Mouse (Mus musculus): Measurements from ENCODE around the gene Serpina5.
"Not testable (repeated sequence)": the region's sequence is repeated elsewhere in the genome, so short reads cannot be mapped to it uniquely, and the experiment has no call there.

Gene Serpina5

GRCm38 (mm10) chr12:104100768-104101167 lies at the start of gene Serpina5:
Serpina5 (plus strand) TSS chr12:104101113.
- in situ Hi-C loops (cut with MboI, MseI) = no loop called here

- in situ Hi-C loops (cut with MboI, MseI) = no loop called here
Observed at GRCm38 (mm10) chr12:104053995-104054394, 46.9 kb upstream of the Serpina5 start.

- in situ Hi-C loops (cut with MboI, MseI) = no loop called here
Observed at GRCm38 (mm10) chr12:104055755-104056154, 45.2 kb upstream of the Serpina5 start.

- in situ Hi-C loops (cut with MboI, MseI) = no loop called here
Observed at GRCm38 (mm10) chr12:104057050-104057449, 43.9 kb upstream of the Serpina5 start.

GRCm38 (mm10) chr12:104057531-104057930 lies 43.4 kb upstream of the Serpina5 start:
- in situ Hi-C loops (cut with MboI, MseI) = no loop called here

GRCm38 (mm10) chr12:104060126-104060525 lies 40.8 kb upstream of the Serpina5 start:
- in situ Hi-C loops (cut with MboI, MseI) = loop anchor here (5.0 to 10.0 kb wide), 2 partner anchors 362 to 975 kb away; partner anchors contain the start of gene Glrx5

GRCm38 (mm10) chr12:104061862-104062261 lies 39.1 kb upstream of the Serpina5 start:
- in situ Hi-C loops (cut with MboI, MseI) = loop anchor here (5.0 to 10.0 kb wide), 2 partner anchors 360 to 973 kb away; partner anchors contain the start of gene Glrx5

GRCm38 (mm10) chr12:104064532-104064931 lies 36.4 kb upstream of the Serpina5 start:
- in situ Hi-C loops (cut with MboI, MseI) = loop anchor here (5.0 to 10.0 kb wide), 2 partner anchors 358 to 970 kb away; partner anchors contain the start of gene Glrx5

GRCm38 (mm10) chr12:104064996-104065395 lies 35.9 kb upstream of the Serpina5 start:
- in situ Hi-C loops (cut with MboI, MseI) = loop anchor here (5.0 to 10.0 kb wide), 2 partner anchors 357 to 970 kb away; partner anchors contain the start of gene Glrx5

- in situ Hi-C loops (cut with MboI, MseI) = loop anchor here (10.0 kb wide), 1 partner anchor 969 kb away; the partner anchor contains the start of gene Glrx5
Observed at GRCm38 (mm10) chr12:104066241-104066640, 34.7 kb upstream of the Serpina5 start.

GRCm38 (mm10) chr12:104067549-104067948 lies 33.4 kb upstream of the Serpina5 start:
- in situ Hi-C loops (cut with MboI, MseI) = loop anchor here (10.0 kb wide), 1 partner anchor 967 kb away; the partner anchor contains the start of gene Glrx5

- in situ Hi-C loops (cut with MboI, MseI) = loop anchor here (5.0 to 10.0 kb wide), 3 partner anchors 82 to 1635 kb away; partner anchors contain the start of genes Ak7, Glrx5 and Serpina11
Observed at GRCm38 (mm10) chr12:104069620-104070019, 31.3 kb upstream of the Serpina5 start.

- in situ Hi-C loops (cut with MboI, MseI) = loop anchor here (5.0 to 10.0 kb wide), 2 partner anchors 84 to 1633 kb away; partner anchors contain the start of genes Ak7 and Serpina11
Observed at GRCm38 (mm10) chr12:104071708-104072107, 29.2 kb upstream of the Serpina5 start.

- in situ Hi-C loops (cut with MboI, MseI) = loop anchor here (5.0 to 10.0 kb wide), 2 partner anchors 85 to 1633 kb away; partner anchors contain the start of genes Ak7 and Serpina11
Observed at GRCm38 (mm10) chr12:104072286-104072685, 28.6 kb upstream of the Serpina5 start.

GRCm38 (mm10) chr12:104090119-104090518 lies 10.8 kb upstream of the Serpina5 start:
- in situ Hi-C loops (cut with MboI, MseI) = no loop called here

- in situ Hi-C loops (cut with MboI, MseI) = no loop called here
Observed at GRCm38 (mm10) chr12:104091303-104091702, 9.6 kb upstream of the Serpina5 start.

GRCm38 (mm10) chr12:104105847-104106246 lies 4.9 kb downstream of the Serpina5 start:
- in situ Hi-C loops (cut with MboI, MseI) = no loop called here

GRCm38 (mm10) chr12:104106919-104107318 lies 6.0 kb downstream of the Serpina5 start:
- in situ Hi-C loops (cut with MboI, MseI) = no loop called here

- in situ Hi-C loops (cut with MboI, MseI) = no loop called here
Observed at GRCm38 (mm10) chr12:104108507-104108906, 7.6 kb downstream of the Serpina5 start.

GRCm38 (mm10) chr12:104112333-104112732 lies 11.4 kb downstream of the Serpina5 start, which contains the start of gene Serpina3a:
Serpina3a (plus strand) TSS chr12:104112724.
- in situ Hi-C loops (cut with MboI, MseI) = not testable (repeated sequence)

- in situ Hi-C loops (cut with MboI, MseI) = no loop called here
Observed at GRCm38 (mm10) chr12:104114921-104115579, 14.1 kb downstream of the Serpina5 start.

GRCm38 (mm10) chr12:104123097-104123496 lies 22.2 kb downstream of the Serpina5 start:
- in situ Hi-C loops (cut with MboI, MseI) = no loop called here

- in situ Hi-C loops (cut with MboI, MseI) = no loop called here
Observed at GRCm38 (mm10) chr12:104123996-104124395, 23.1 kb downstream of the Serpina5 start.

Data from T-helper 1 cell (primary cell).